ENCODE assay signal across 8 mouse cellular contexts in genomic region chr7:48749298-48750163, GRCm38 (mm10). TPM values are rescaled to one million over a fixed set of nuclear protein-coding genes. Genes with fewer than 3 reads are reported as not detected.
DNase-seq lines count a peak whose midpoint lies in the region; ATAC-seq lines count a peak whose summit lies in the region.

No protein-coding gene starts in this region.

- peak overlapping the region; percentile 54 for H3K4me2 ChIP-seq in forebrain, embryonic 14.5 days (ENCODE audit: low read length)
- peak overlapping the region; percentile 86 for H3K4me2 ChIP-seq in neural tube, embryonic 15.5 days

- no peaks in the 10 kb centered on the region for H3K27me3 ChIP-seq in forebrain, embryonic 14.5 days (replicated peaks; ENCODE audit: control insufficient read depth, insufficient read depth, low read length)
- no peaks in the 10 kb centered on the region; the same call in 1 of the 2 replicates for H3K27me3 ChIP-seq in neural tube, embryonic 15.5 days (replicated peaks)

- no peaks in the 10 kb centered on the region for H3K36me3 ChIP-seq in forebrain, embryonic 14.5 days (ENCODE audit: control insufficient read depth, insufficient read depth, low read length)
- H3K36me3 ChIP-seq in neural tube, embryonic 15.5 days: no peaks in the 10 kb centered on the region

- ATAC-seq in cerebellum, adult (ENCODE audit: insufficient number of reproducible peaks, low FRiP score, low TSS enrichment): peak; percentile 80
- ATAC-seq in forebrain, embryonic 14.5 days: peak; percentile 88
- ATAC-seq in neural tube, embryonic 15.5 days (ENCODE audit: low FRiP score): peak; percentile 88

- peak overlapping the region; percentile 67; the same call in 1 of the 2 replicates for H3K27ac ChIP-seq in forebrain, embryonic 14.5 days (ENCODE audit: low read depth, low read length)
- H3K27ac ChIP-seq in neural tube, embryonic 15.5 days (replicated peaks): peak overlapping the region; percentile 73

- H3K9ac ChIP-seq in forebrain, embryonic 14.5 days (ENCODE audit: low read length): peak overlapping the region; percentile 57
- peak overlapping the region; percentile 54 for H3K9ac ChIP-seq in neural tube, embryonic 15.5 days (replicated peaks)

- H3K4me1 ChIP-seq in forebrain, embryonic 14.5 days (ENCODE audit: control insufficient read depth, insufficient read depth, low read length): no peaks in the 10 kb centered on the region; the same call in 1 of the 2 replicates
- H3K4me1 ChIP-seq in neural tube, embryonic 15.5 days: peaks cover 8% of the 10 kb centered on the region

- peak overlapping the region; percentile 30 for H3K4me3 ChIP-seq in forebrain, embryonic 14.5 days (ENCODE audit: low read depth, low read length)
- H3K4me3 ChIP-seq in neural tube, embryonic 15.5 days (replicated peaks): peak overlapping the region; percentile 42

- intact Hi-C loops in heart, postnatal 14 days (cut with DNase I): loop anchor here (1.0 to 2.0 kb wide), 2 partner anchors 127 to 372 kb away; no protein-coding TSS in a partner anchor

- peak; percentile 91 for DNase-seq in ES-CJ7 (ENCODE audit: low read depth, low spot score)
- DNase-seq in forebrain, embryonic 14.5 days (ENCODE audit: low spot score): peak; percentile 97
- peak; percentile 73 to 86 for DNase-seq in heart, postnatal 14 days
- DNase-seq in layer of hippocampus, adult 11-12 months (ENCODE audit: low spot score): peak; percentile 92
- peak; percentile 78 to 79 for DNase-seq in lung, adult 18-20 months
- DNase-seq in testis, postnatal 14 days (ENCODE audit: low spot score): peak; percentile 67

- H3K9me3 ChIP-seq in forebrain, embryonic 14.5 days (replicated peaks; ENCODE audit: control insufficient read depth, low read length): no peaks in the 10 kb centered on the region
- H3K9me3 ChIP-seq in neural tube, embryonic 15.5 days (replicated peaks): no peaks in the 10 kb centered on the region

- WGBS in forebrain, embryonic 14.5 days: 1% methylated on average over 24 of the region's 24 CpGs
- under 1% methylated on average over 24 of the region's 24 CpGs for WGBS in neural tube, embryonic 15.5 days

RNA-seq across cellular contexts. Expression of gene Zdhhc13, which starts 39.3 kb away (rescaled TPM):
- 54.9 and 61.5 TPM in 2 replicates for polyA plus RNA-seq in forebrain, embryonic 14.5 days (2014; fragmentation: Nextera tagmentation; extraction: Ambion mirVana)
- total RNA-seq in heart, postnatal 14 days (2021): 10 to 100 TPM; 11.1 to 12.6 TPM
- polyA plus RNA-seq in neural tube, embryonic 15.5 days (2015; fragmentation: Nextera tagmentation; extraction: Ambion mirVana): 36.5 and 39.2 TPM in 2 replicates

Comparison
In these comparisons a context has a peak if more than half of its experiments do, and no peak if none do; other contexts are left out.
1. Peak in every context shown above with its lines: DNase-seq, ATAC-seq, H3K4me3 ChIP-seq and H3K27ac ChIP-seq.